Mouse (Mus musculus) thymus, postnatal 14 days (tissue): ENCODE measurements at regions not wholly inside any gene's neighbourhood (a gene's known extent, or its start where the extent isn't known, plus 50 kb on each side); places are given as distances from the start of the nearest gene placed in this dataset.

ENCODE experiments used
- DNase-seq: peaks from one replicate; pipeline ENCODE4 v3.0.0; 2021

- no peak for DNase-seq
These were observed 74.5 kb upstream of the Far2 start for GRCm38 (mm10) chr6:147972552-147972951.

- no peak for DNase-seq
These were observed 74.0 kb upstream of the Far2 start for GRCm38 (mm10) chr6:147973059-147973458.

- no peak for DNase-seq
These were observed 71.1 kb upstream of the Far2 start for GRCm38 (mm10) chr6:147975917-147976316.

GRCm38 (mm10) chr6:147989381-147989780 lies 57.7 kb upstream of the Far2 start:
- no peak for DNase-seq
